Mouse (Mus musculus) mouse trophoblast stem cell (cell line): ENCODE measurements around the gene Ccdc96.

Source experiments
- in situ Hi-C, 2 experiments: fragments of 300-500 bp; cut with MseI, MboI; formaldehyde crosslinking; loops; 2 replicates in 1 of 2; 3 replicates in 1 of 2; pipeline ENCODE4 v1.15.1; 2025

Ccdc96 gene

GRCm38 (mm10) chr5:36472876-36473655 lies 11.3 kb upstream of the Ccdc96 start:
- in situ Hi-C loops = no loop called here

GRCm38 (mm10) chr5:36474283-36474682 lies 10.1 kb upstream of the Ccdc96 start:
- in situ Hi-C loops = no loop called here

GRCm38 (mm10) chr5:36477486-36477885 lies 6.9 kb upstream of the Ccdc96 start:
- in situ Hi-C loops = no loop called here

DNA sequence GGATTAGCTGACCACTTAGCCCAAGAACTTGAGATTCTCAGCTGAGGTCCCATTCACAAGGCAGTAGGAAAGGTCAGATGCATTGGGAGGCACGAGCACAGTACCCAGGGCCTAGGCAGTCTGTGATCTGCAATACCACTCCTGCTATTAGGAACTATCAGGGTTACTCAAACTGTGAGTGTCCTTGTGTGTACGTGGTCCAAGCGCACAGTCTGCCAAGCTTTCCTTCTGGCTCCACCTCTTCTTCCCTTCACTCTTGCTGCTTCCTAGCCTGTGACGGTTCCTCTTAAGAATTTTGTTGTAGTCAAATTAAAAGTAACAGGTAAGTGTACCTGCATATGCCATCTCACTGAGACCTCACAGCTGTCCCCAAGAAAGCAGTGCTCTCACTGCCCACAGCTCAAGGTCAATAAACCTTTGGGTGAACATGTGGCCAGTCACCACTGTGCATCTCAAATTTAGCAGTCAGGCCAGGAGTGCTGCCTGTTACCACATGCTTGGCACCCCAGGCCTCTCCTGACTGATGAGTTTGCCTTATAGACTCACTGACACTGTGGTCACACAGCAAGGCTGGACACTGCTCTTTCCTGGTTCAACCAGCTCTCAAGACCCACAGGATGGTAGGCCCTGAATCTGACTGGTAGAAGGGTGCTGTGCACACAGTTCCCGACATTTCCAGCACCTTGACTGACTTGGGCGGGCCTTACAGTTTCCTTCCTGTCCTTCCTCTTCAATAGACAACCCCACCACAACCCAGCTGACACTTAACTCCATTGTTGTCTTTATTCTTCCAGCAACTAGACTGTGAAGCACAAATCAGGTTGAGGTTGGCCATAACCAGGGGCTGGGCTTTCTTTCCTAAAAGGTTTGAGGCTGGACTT lies 5.6 kb upstream of the Ccdc96 start:
- in situ Hi-C loops = no loop called here

DNA sequence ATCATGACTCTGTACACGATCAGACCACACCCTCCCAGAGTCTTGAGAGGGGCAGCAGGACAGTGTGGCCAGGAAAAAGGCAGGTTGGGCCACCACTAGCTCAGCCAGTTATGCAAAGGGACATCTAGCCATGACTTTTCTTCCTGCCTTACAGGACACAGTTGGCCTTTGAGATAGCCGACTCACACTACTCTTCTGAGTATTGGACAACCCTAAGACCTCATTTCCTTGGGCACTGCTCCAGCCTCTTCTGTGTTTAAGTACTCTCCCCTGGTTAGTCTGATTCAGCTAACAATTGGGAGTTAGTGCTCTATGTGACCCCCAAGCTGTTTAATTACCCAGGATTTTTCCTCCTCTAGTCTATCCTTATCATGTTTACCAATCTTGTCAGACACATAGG lies 4.7 kb upstream of the Ccdc96 start:
- in situ Hi-C loops = no loop called here

GRCm38 (mm10) chr5:36480398-36480797 lies 4.0 kb upstream of the Ccdc96 start:
- in situ Hi-C loops = no loop called here

- in situ Hi-C loops = no loop called here
Measured at GRCm38 (mm10) chr5:36481114-36481513, 3.3 kb upstream of the Ccdc96 start.

DNA sequence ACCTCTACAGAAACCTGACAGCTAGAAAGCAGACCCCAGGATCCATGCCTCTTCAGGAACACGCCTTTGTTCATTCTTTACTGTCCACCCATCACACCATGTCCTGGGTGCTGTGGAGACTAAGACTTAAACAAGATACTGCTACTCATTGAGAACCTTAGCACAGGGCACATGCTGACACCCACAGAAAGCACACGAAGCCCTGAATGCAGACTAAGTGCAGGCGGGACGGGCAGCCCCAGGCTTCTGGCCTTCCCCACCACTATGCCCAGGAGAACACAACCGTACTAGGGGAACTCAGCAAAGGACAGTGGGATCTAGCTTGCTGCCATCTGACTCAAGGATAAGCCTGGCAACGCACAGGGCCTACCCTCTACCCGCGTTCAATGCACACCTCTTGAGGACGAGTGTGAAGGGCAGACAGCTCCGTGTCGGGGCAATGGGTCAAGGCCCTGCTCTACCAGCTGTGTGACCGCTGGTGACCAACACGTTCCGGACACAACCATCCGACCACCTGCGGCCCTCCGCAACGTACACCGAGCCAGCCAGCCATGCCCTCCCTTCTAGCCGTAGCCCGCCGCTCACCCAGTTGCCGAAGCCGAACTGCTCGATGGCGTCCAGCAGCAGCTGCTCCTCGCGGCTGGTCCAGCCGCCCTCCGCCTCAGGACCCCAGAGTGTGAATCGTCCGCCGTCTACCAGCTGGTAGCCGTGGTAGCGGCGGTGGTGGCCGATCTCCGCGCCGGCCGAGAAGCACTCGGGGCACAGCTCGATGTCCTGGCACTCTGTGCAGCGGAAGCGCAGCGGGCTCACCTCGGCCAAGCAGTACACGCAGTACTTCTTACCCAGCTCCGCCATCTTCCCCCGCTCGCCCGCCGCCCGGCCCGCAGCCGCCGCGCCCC lies 936 bp upstream of the Ccdc96 start:
- in situ Hi-C loops = no loop called here

GRCm38 (mm10) chr5:36485306-36485705 lies 918 bp downstream of the Ccdc96 start:
- in situ Hi-C loops = no loop called here

GRCm38 (mm10) chr5:36489225-36489624 lies 4.8 kb downstream of the Ccdc96 start:
- in situ Hi-C loops = no loop called here

GRCm38 (mm10) chr5:36493919-36494318 lies 9.5 kb downstream of the Ccdc96 start:
- in situ Hi-C loops = no loop called here

DNA sequence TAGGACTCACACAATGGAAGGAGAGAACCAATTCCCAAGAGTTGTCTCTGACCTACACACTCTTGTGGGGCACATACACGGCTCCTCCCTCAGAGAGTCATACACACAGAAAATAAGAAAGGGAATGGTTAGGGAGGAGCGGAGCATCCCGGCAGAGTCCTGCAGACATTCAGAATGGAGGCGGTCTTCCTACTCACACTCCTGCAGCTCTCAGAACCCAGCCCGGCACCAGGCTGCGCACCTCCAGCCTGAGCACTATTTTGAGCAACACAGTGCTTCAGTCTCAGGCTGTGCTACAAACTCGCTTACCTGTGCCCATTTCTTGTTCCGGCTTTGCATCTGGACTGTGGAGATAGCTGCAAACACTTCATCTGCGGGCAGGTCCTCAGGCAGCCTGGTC lies 10.3 kb downstream of the Ccdc96 start:
- in situ Hi-C loops = no loop called here

GRCm38 (mm10) chr5:36505235-36505634 lies 20.8 kb downstream of the Ccdc96 start:
- in situ Hi-C loops = no loop called here

- in situ Hi-C loops = no loop called here
Measured at GRCm38 (mm10) chr5:36505643-36506042, 21.3 kb downstream of the Ccdc96 start.

GRCm38 (mm10) chr5:36508351-36508750 lies 24.0 kb downstream of the Ccdc96 start:
- in situ Hi-C loops = no loop called here

DNA sequence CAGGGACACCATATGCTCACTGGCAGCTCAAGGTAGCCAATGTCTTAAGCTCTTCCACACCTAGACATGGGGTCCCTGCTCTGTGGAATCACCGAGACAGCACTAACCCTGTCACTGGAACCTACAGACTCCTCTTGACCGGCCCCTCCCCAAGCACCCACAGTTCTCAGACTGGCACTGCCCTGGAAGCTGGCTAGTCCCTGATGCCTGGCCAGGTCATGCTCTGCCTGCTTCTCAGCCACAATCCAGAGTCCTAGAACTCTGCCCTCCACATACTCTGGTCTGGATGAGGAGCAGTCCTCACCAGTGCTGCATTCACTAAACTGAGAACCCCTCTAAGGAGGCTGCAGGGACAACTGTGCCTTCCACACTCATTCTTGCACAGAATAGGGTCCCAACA lies 26.6 kb downstream of the Ccdc96 start:
- in situ Hi-C loops = no loop called here

DNA sequence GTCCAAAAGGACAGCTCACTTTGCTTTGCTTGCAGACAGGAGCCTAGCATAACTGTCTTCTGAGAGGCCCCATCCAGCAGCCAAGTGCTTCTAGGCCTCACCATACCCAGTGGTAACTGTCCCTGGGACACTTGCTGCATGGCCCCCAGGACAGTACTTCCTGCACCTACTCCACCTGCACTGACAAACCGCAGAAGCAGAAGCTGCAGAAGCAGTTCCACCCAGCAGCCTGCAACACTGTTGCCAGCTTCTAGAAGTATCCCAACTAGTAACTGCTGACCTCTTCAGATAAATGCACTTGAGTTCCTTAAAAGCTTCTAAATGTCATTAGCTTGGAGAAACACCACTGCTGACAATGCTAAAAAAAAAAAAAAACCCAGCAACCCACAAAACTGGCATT lies 30.7 kb downstream of the Ccdc96 start:
- in situ Hi-C loops = no loop called here

DNA sequence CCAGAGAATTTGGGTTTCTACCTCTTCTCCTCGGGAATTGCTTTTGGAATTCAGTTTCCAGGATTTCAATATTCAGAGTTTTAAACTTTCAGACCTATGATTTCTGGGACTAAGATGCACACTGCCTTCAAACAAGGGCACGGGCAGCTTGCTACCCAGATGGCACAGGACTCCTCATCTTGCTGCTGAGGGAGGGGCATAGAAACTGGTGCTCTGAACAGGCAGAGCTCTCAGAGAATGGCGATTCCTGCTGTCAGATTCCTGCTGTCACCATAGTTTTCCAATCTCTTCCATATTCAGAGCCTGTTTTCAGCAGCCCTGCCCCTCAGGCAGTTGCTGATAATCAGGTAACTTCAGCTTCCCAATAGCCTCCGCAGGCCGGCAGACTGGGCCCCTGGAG lies 31.2 kb downstream of the Ccdc96 start:
- in situ Hi-C loops = no loop called here

DNA sequence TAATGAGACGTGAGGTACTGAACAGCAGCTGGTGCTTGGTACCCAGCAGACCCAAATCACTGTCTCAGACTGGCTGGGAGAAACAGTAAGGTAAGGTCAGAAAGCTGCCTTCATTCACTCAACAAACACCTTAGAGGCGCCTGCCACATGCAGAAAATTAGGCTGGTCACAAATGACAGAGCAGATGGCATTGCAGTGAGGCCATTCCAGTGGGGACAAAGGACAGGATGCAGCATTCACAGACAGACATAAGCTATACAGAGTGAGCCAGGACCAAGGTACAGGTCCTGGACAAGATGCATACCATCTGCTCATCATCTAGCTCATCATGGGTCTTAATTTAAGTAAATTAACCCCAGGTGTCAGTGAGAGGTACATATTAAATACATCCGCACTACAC lies 33.2 kb downstream of the Ccdc96 start:
- in situ Hi-C loops = no loop called here

GRCm38 (mm10) chr5:36519751-36520150 lies 35.4 kb downstream of the Ccdc96 start:
- in situ Hi-C loops = no loop called here

- in situ Hi-C loops = no loop called here
Measured at GRCm38 (mm10) chr5:36522782-36523181, 38.4 kb downstream of the Ccdc96 start.

DNA sequence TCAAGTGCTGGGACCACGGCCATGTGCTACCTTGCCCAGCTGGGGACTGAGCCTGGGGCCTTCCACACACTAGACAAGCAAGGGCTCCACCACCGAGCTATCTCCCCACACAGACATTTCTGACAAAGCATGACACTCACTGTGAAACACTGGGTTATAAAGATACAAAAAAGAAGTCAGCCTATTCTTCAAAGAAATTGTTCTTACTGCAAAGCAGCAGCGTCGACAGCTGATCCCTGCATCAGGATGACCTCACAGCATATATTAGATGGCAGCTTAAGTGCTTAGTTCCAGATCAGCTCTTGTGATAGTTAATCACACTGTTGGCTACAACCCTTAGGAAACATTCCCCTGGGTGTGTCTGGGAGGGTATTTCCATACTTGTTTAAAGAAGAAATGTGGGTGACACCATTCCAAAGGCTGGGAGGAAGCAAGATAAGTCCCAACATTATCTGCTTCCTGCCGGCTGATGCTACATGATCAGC lies 38.9 kb downstream of the Ccdc96 start:
- in situ Hi-C loops = no loop called here
